Mouse (Mus musculus): ENCODE data around the gene Cdkn1c. TPM values are rescaled to one million over a fixed set of nuclear protein-coding genes. Genes with fewer than 3 reads are reported as not detected.

The Cdkn1c gene
- polyA plus RNA-seq, 1 experiment from 2014 or later = 942 TPM

DNA sequence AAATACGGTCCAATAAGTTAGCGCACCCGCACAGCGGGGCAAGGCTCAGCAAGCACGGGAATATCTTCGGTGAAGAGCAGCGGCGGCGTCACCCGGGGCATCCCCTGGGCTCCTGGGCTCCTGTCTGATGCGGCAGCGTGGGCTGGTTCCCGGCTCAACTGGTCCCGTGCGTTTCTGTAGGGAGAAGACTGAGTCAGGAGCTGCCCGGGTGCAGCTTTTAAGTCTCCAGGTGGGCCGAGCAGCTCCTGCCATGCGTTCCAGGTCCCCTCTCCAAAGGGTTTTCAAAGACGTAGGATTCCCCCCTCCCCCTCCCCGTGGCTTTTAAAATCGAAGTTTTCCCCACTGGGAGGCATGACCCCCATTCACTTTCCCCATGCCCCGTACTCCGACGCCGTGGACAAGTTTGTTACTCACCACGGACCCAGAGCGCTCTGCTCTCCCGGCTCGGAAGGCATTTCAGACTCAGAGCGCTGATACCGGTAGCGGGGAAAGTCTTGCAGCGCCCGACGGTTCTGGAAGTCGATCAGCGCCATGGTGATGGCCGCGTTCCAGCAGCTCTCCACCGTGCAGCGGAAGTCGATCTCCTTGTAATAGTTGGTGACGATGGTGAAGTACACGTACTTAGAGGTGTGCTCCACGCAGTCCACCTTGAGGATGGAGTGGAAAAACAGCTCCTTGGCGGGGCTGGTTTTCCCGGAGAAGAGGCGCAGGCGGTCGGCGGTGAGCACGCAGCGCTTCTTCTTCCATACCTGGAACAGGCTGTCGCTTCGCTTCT, 41.0 kb upstream of the Cdkn1c start:
- Histone ChIP-seq H3K27me3 (ENCODE audit: control insufficient read depth, insufficient read depth, low read length) (peaks cover 44% of the 10 kb centered on the region), H3K4me3 (ENCODE audit: low read depth, low read length) (peak overlapping the region; percentile 34), H3K9me3 (ENCODE audit: control insufficient read depth, low read length) (no peaks in the 10 kb centered on the region), H3K9ac (ENCODE audit: low read depth, low read length) (peak overlapping the region; percentile 27; the same call in 1 of the 2 replicates), H3K27ac (ENCODE audit: low read depth, low read length) (no peak overlapping the region), H3K4me1 (replicated peaks; ENCODE audit: control insufficient read depth, insufficient read depth, low read length) (no peaks in the 10 kb centered on the region), H3K4me2 (replicated peaks; ENCODE audit: low read depth, low read length) (peak overlapping the region; percentile 51), H3K36me3 (ENCODE audit: control insufficient read depth, insufficient read depth, low read length) (no peaks in the 10 kb centered on the region)
- ATAC-seq (ENCODE audit: low FRiP score) (no peak), DNase-seq (ENCODE audit: low spot score) (peak; percentile 65)
- 5% methylated on average over 55 of the region's 55 CpGs for WGBS

DNA sequence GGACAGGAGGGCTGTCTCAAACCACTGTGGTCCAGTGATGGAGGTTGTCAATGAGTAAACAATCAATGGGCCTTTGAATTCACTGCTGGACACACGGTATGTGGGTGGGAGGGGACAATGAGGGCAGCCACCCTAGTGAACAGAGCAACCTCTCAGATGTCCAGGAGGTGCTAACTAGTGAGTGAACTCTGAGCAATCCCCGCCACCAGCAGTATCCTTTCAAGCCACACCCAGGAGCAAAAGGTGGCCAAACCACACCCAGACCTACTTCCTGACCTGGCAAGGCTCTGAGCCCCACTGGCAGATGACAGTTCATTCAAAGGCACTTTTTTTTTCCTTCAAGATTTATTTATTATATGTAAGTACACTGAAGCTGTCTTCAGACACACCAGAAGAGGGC, 40.1 kb upstream of the Cdkn1c start:
- H3K9ac ChIP-seq (ENCODE audit: low read depth, low read length) = no peak overlapping the region
- peaks cover 44% of the 10 kb centered on the region for H3K27me3 ChIP-seq (ENCODE audit: control insufficient read depth, insufficient read depth, low read length)
- no peak overlapping the region for H3K4me2 ChIP-seq (replicated peaks; ENCODE audit: low read depth, low read length)
- no peak for DNase-seq (ENCODE audit: low spot score)
- no peak for ATAC-seq (ENCODE audit: low FRiP score)
- no peaks in the 10 kb centered on the region for H3K36me3 ChIP-seq (ENCODE audit: control insufficient read depth, insufficient read depth, low read length)
- no peak overlapping the region for H3K4me3 ChIP-seq (ENCODE audit: low read depth, low read length)
- no peaks in the 10 kb centered on the region for H3K4me1 ChIP-seq (replicated peaks; ENCODE audit: control insufficient read depth, insufficient read depth, low read length)
- H3K27ac ChIP-seq (ENCODE audit: low read depth, low read length) = no peak overlapping the region
- H3K9me3 ChIP-seq (ENCODE audit: control insufficient read depth, low read length) = no peaks in the 10 kb centered on the region
- WGBS = 43% methylated on average over 2 of the region's 2 CpGs

DNA sequence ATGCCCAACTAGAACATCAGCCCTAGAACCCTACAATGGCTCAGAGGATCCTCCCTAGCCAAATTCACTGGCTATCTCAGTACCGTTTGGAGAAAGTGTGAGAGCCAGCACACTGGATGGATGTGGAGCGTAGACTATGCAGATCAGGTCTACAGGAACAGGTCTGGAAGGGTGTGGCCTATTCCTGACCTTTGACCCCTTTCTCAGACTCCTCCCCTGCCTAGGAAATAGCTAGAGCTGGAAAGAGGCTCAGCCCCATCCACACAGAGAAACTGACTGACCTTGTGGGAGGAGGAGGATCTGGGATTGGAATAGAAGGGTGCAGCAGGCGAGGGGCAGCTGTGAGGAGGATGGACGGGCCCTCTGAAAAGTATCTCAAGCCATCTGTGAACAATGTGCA, 37.7 kb upstream of the Cdkn1c start:
- no peaks in the 10 kb centered on the region for H3K36me3 ChIP-seq (ENCODE audit: control insufficient read depth, insufficient read depth, low read length)
- no peak for ATAC-seq (ENCODE audit: low FRiP score)
- peaks cover 34% of the 10 kb centered on the region for H3K27me3 ChIP-seq (ENCODE audit: control insufficient read depth, insufficient read depth, low read length)
- WGBS = 87% methylated on average over 4 of the region's 4 CpGs
- H3K4me3 ChIP-seq (ENCODE audit: low read depth, low read length) = no peak overlapping the region
- H3K9me3 ChIP-seq (ENCODE audit: control insufficient read depth, low read length) = no peaks in the 10 kb centered on the region
- H3K4me1 ChIP-seq (replicated peaks; ENCODE audit: control insufficient read depth, insufficient read depth, low read length) = no peaks in the 10 kb centered on the region
- no peak overlapping the region for H3K4me2 ChIP-seq (replicated peaks; ENCODE audit: low read depth, low read length)
- no peak for DNase-seq (ENCODE audit: low spot score)
- no peak overlapping the region for H3K27ac ChIP-seq (ENCODE audit: low read depth, low read length)
- no peak overlapping the region for H3K9ac ChIP-seq (ENCODE audit: low read depth, low read length)

DNA sequence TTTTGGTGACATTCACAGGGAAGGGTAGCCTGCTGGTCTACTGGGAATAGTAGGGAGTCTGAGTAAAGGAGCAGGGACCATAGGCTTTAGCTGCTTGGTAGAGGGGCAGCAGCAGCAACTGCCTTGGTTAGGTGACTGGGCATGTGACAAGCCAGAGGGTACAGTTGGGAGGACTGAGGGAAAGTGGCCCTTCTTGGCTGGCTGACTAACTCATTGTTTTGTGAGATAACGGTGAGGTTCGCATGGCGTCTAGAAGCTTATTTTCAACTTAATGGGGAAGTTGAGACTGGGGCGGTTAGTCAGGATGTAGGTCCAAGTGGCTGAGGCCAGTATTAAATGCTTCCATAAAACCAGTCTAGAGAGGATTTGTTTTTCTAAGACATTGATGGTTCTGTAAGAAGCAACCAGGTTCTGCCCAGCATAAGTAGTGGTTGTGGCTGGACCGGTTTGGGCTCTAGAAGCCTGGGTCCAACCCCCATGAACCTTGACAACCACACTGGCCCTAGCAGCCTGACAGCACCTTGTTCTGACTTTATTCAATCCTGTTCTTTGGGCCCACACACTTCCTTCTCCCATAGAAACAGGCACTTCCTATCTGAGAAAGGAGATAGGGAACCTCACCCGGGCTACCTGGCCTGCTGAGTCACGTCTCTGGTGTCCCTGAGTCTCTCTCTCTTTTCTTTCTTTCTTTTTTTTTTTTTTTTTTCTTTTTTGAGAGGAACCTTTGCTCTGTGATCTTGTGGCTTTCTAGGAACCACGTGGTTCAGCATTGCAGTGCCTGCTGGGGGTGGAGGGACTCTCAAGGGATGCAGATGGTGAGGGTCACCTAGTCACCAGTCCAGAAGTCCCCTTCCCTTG, 34.5 kb upstream of the Cdkn1c start:
- H3K27me3 ChIP-seq (ENCODE audit: control insufficient read depth, insufficient read depth, low read length) = peaks cover 2% of the 10 kb centered on the region; the same call in 1 of the 2 replicates
- no peak overlapping the region for H3K4me3 ChIP-seq (ENCODE audit: low read depth, low read length)
- WGBS = 81% methylated on average over 8 of the region's 8 CpGs
- H3K9ac ChIP-seq (ENCODE audit: low read depth, low read length) = no peak overlapping the region
- no peak for ATAC-seq (ENCODE audit: low FRiP score)
- no peaks in the 10 kb centered on the region for H3K9me3 ChIP-seq (ENCODE audit: control insufficient read depth, low read length)
- DNase-seq (ENCODE audit: low spot score) = no peak
- H3K4me1 ChIP-seq (replicated peaks; ENCODE audit: control insufficient read depth, insufficient read depth, low read length) = no peaks in the 10 kb centered on the region
- H3K27ac ChIP-seq (ENCODE audit: low read depth, low read length) = no peak overlapping the region
- H3K36me3 ChIP-seq (ENCODE audit: control insufficient read depth, insufficient read depth, low read length) = no peaks in the 10 kb centered on the region
- H3K4me2 ChIP-seq (replicated peaks; ENCODE audit: low read depth, low read length) = no peak overlapping the region

DNA sequence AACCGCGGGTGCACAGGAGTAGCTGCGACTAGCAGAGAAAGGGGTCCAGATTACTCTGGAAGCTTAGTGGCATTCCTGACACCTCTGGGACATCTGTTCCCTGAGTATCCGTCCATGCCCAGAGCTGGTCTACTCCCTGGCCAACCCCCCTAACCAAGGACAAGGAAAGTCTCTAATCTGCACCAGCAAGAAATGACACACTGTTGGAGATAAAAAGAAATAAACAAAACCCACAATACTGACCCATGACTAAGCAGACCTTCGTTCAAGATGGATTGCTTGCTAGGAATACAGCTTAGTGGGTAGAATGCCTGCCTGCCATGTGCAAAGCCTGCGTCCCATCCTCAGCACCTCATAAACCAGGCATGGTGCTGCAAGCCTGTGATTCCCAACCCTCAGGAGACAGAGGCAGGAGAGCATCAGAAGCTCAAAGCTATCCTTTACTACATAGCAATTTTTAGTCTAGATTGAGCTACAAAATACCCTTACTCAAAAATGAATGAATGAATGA, 32.8 kb upstream of the Cdkn1c start:
- Histone ChIP-seq H3K9me3 (ENCODE audit: control insufficient read depth, low read length) (no peaks in the 10 kb centered on the region), H3K4me1 (replicated peaks; ENCODE audit: control insufficient read depth, insufficient read depth, low read length) (no peaks in the 10 kb centered on the region), H3K4me2 (replicated peaks; ENCODE audit: low read depth, low read length) (no peak overlapping the region), H3K9ac (ENCODE audit: low read depth, low read length) (no peak overlapping the region), H3K27ac (ENCODE audit: low read depth, low read length) (no peak overlapping the region), H3K4me3 (ENCODE audit: low read depth, low read length) (no peak overlapping the region), H3K36me3 (ENCODE audit: control insufficient read depth, insufficient read depth, low read length) (no peaks in the 10 kb centered on the region), H3K27me3 (ENCODE audit: control insufficient read depth, insufficient read depth, low read length) (no peaks in the 10 kb centered on the region)
- DNase-seq (ENCODE audit: low spot score) = no peak
- ATAC-seq (ENCODE audit: low FRiP score) = no peak
- WGBS = 84% methylated on average over 6 of the region's 6 CpGs

DNA sequence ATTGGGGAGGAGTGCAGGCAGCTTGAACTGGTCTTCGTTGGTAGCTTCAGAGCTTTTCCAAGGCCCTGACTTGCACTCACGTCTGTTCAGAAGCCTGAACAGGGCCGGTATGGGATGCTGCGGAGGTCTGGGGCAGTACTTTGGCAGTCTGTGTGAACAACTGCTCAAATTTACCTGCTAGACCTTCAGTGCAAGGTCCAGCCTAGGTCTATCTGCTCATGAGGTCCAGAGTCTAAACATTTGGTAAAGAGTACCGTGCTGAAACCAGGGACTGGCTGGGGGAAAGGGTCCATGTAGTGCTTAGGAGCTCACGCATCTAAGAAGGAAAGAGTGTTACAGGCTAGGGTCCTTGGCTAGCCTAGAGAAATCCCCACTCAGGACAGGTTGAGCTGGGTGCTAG, 28.9 kb upstream of the Cdkn1c start:
- H3K9me3 ChIP-seq (ENCODE audit: control insufficient read depth, low read length) = no peaks in the 10 kb centered on the region
- H3K4me2 ChIP-seq (replicated peaks; ENCODE audit: low read depth, low read length) = no peak overlapping the region
- H3K27me3 ChIP-seq (ENCODE audit: control insufficient read depth, insufficient read depth, low read length) = peaks cover 2% of the 10 kb centered on the region; the same call in 1 of the 2 replicates
- ATAC-seq (ENCODE audit: low FRiP score) (no peak), DNase-seq (ENCODE audit: low spot score) (no peak)
- H3K9ac ChIP-seq (ENCODE audit: low read depth, low read length) = no peak overlapping the region
- H3K4me3 ChIP-seq (ENCODE audit: low read depth, low read length) = no peak overlapping the region
- H3K27ac ChIP-seq (ENCODE audit: low read depth, low read length) = no peak overlapping the region
- no peaks in the 10 kb centered on the region for H3K36me3 ChIP-seq (ENCODE audit: control insufficient read depth, insufficient read depth, low read length)
- no peaks in the 10 kb centered on the region for H3K4me1 ChIP-seq (replicated peaks; ENCODE audit: control insufficient read depth, insufficient read depth, low read length)
- 84% methylated on average over 6 of the region's 6 CpGs for WGBS

DNA sequence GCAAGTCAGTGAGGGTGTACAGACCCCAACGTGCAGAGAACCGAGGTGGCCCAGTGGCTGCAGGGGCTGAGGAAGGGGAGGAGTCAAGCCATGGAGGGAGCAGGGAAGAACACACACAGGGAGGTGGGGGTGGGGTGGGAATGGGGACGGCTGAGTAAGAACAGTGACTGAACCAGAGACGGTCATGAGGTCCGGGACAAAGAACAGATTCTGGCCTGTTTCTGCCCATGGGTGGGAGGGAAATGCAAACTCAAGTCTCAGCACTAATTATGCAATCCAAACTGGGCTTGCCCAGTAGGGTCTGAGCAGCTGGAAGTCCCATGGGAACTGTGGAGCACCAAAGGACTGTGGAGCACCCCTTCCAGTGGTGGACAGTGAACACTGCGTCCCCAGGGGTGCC, 21.7 kb upstream of the Cdkn1c start:
- H3K27me3 ChIP-seq (ENCODE audit: control insufficient read depth, insufficient read depth, low read length) = peaks cover 2% of the 10 kb centered on the region; the same call in 1 of the 2 replicates
- no peak overlapping the region for H3K9ac ChIP-seq (ENCODE audit: low read depth, low read length)
- no peak overlapping the region for H3K4me2 ChIP-seq (replicated peaks; ENCODE audit: low read depth, low read length)
- ATAC-seq (ENCODE audit: low FRiP score) = no peak
- H3K27ac ChIP-seq (ENCODE audit: low read depth, low read length) = no peak overlapping the region
- no peaks in the 10 kb centered on the region for H3K9me3 ChIP-seq (ENCODE audit: control insufficient read depth, low read length)
- peak; percentile 24 for DNase-seq (ENCODE audit: low spot score)
- WGBS = 8% methylated on average over 6 of the region's 6 CpGs
- H3K4me3 ChIP-seq (ENCODE audit: low read depth, low read length) = no peak overlapping the region
- no peaks in the 10 kb centered on the region for H3K4me1 ChIP-seq (replicated peaks; ENCODE audit: control insufficient read depth, insufficient read depth, low read length)
- no peaks in the 10 kb centered on the region for H3K36me3 ChIP-seq (ENCODE audit: control insufficient read depth, insufficient read depth, low read length)

DNA sequence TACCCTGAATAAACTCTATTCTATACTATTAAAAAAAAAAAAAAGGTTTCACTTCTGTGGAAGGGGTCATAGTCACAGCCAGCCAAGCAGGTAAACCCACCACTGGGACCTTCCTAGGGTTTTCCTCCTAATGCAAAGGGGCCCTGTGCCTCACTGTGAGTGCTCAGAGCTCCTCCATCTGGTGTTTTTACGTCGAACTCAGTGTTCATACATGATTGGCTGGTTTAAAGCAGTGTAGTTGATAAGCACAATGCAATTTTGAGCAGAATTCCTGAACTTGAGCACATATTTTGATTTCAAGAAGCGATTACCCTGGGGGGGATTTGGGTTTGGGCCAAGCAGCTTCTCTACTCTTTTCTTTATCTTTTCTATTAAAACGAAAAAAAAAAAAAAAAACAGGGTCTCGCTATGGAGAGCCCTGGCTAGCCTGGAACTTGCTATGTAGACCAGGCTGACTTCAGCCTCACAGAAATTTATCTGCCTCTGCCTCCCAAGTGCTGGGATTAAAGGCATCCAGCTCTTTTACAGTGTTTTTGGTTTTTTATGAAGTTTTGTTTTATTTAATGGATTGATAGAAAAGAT, 21.0 kb upstream of the Cdkn1c start:
- Histone ChIP-seq H3K4me1 (replicated peaks; ENCODE audit: control insufficient read depth, insufficient read depth, low read length) (no peaks in the 10 kb centered on the region), H3K4me3 (ENCODE audit: low read depth, low read length) (no peak overlapping the region), H3K27ac (ENCODE audit: low read depth, low read length) (no peak overlapping the region), H3K4me2 (replicated peaks; ENCODE audit: low read depth, low read length) (no peak overlapping the region), H3K27me3 (ENCODE audit: control insufficient read depth, insufficient read depth, low read length) (peaks cover 2% of the 10 kb centered on the region; the same call in 1 of the 2 replicates), H3K9me3 (ENCODE audit: control insufficient read depth, low read length) (no peaks in the 10 kb centered on the region), H3K9ac (ENCODE audit: low read depth, low read length) (no peak overlapping the region), H3K36me3 (ENCODE audit: control insufficient read depth, insufficient read depth, low read length) (no peaks in the 10 kb centered on the region)
- WGBS = 57% methylated on average over 5 of the region's 5 CpGs
- DNase-seq (ENCODE audit: low spot score) (no peak), ATAC-seq (ENCODE audit: low FRiP score) (no peak)
